Mouse (Mus musculus) kidney, postnatal 10 days (tissue): ENCODE results near the gene Naf1.

ENCODE experiments used
- DNase-seq: peaks from one replicate; pipeline ENCODE4 v3.0.0; 2021; ENCODE audit warnings: mixed read lengths

Naf1 gene

DNA sequence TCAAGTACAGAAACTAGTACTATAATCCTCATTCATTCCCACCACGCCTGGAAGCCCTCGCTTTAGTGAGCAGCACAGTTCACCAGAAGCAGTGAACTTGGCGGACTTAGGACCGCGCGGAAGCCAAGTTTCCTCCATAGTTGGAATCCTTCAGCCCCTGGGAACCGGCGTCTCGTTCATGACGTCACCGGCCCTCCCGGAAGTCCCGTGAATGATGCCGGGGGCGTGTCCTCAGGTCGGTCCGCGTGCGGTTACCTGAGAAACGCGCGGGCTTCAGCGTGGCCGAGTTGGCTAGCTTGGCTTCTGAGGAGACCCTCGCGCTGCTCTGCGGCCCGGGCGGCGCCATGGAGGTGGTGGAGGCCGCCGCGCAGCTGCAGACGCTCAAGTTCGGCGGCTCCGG, at the start of gene Naf1:
TSS of gene Naf1 (plus strand) at position 195 of the 400 bp plus-strand sequence.
- DNase-seq = peak; percentile 97

DNA sequence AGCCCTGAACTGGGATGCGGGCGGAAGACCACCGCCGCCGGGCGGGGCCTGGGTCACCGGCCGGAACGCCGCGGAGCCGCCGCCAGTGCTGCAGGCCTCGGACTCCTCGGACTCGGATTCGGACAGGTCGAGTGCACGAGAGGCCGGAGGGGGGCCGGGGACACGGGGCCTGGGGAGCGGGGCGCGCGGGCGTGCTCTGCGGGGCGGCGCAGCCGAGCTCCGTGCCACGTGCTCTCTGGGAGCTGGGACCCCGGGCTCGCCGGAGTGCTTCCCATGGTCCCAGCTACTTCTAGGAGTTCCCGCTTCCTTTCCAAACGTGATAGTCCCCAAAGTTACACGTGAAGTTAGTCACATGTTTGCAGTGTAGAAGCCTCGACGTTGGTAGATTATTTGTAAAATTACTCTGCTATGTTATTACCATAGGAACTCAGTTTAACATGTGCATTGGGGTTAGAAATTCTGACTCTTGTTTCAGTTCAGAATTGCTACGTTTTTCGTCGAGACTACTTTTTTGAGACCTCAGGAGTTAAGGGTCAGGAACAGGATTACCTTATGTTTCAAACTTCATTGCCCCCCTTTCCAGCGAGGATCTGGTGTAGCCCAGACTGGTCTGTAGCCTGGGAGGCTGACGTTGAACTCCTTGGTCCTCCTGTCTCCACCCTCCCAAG, 1.0 kb downstream of the Naf1 start:
- DNase-seq = peak; percentile 66

DNA sequence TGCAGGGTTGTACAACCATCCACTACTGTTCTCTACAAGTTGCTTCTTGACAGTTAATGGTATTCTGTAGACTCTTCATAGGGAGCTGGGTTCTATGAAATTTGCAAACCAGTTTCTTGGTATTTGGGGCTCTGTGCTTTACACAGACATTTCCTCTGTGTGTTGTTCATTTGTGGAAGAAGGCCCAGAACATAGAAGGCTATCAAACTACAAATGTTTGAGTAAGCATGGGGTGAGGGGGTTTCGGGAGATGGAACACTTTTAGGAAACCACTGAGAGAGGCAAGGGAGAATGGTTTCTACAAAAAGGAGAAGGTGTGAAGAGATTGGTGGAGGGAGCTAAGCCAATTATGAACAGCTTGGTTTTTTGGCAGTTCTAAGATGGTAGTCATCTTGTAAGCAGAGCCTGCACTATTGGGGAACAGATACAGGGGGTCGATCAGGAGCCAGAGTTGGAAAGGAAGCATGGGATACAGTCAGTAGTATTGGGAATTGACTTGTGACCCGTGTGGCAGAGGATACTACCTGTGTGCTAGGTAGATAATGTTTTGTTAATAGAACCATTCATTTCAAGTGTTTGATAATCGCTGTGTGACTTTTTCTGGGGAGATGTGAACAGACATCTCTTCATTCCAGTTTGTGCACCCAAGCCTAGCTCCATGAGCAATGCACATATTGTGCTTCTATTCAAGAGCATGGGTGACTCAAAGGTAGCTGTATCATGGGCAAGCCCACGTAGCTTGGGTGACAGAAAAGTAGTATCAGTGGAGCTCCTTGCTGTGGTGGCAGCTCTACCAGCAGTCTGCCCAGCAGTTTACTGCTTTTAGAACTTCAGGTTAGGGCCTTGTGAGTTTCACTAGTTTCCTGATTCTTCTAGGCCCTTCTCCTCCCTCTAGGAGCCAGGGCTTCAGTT, 1.8 kb downstream of the Naf1 start:
- no peak for DNase-seq

DNA sequence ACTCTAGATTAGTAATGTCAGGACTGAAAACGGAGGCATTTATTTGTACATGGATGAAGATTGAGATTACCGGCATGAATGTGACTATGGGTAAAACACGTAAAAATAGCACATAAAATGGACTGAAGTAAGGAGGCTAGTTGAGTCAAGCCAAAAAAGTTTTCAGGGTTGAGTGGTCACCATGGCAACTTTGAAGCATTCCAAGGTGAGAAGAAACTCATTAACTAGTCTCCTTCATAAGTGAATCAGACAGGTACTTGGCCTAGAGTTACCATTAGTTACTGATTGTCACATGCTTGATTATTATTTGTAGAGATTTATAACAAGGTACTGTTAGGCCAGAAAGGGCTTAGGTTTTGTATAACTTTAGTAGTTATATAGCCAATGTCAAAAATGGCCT, 3.7 kb downstream of the Naf1 start:
- DNase-seq = no peak

DNA sequence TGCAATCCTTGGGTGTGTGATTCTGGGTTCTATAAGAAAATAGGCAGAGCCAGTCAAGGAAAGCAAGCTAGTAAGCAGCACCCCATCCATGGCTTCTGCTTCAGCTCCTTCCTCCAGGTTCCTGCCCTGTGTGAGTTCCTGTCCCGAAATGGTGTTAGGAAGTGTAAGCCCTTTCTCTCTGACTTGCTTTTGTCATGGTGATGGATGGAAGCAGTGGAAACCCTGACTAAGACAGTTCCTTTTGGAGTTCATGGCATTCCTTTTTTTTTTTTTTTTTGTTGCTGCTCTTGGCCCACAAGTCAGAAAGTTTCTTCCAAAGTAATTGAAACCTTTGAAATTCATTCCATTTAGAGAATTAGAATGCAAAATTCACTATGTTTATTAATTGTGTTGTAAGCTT, 5.1 kb downstream of the Naf1 start:
- DNase-seq = no peak

GRCm38 (mm10) chr8:66867679-66868078, 7.7 kb downstream of the Naf1 start:
- DNase-seq = no peak

GRCm38 (mm10) chr8:66869211-66869932, 9.4 kb downstream of the Naf1 start:
- no peak for DNase-seq

- DNase-seq = no peak
Observed at GRCm38 (mm10) chr8:66883866-66884265, 23.8 kb downstream of the Naf1 start.

DNA sequence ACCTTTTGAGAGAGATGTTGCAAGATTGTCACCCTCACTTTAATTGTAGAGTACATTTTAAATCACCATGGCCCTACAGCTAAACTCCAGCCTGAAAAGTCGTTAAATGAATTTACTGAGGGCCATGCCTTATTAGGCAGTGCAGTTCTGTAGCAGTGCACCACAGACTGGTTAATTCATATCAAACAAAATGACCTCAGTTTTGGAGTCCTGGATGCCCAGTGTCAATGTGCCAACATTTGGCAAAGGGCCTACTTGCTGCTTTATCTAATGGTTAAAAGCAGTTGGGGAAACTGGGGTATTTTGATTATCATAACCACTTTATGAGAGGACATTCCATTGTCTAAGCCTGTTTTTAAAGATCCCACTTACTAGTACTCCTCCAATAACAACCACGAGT, 31.9 kb downstream of the Naf1 start:
- no peak for DNase-seq

GRCm38 (mm10) chr8:66905000-66905399, 45.0 kb downstream of the Naf1 start:
- DNase-seq = no peak

GRCm38 (mm10) chr8:66905557-66905956, 45.5 kb downstream of the Naf1 start:
- no peak for DNase-seq

GRCm38 (mm10) chr8:66906116-66906515, 46.1 kb downstream of the Naf1 start:
- no peak for DNase-seq

DNA sequence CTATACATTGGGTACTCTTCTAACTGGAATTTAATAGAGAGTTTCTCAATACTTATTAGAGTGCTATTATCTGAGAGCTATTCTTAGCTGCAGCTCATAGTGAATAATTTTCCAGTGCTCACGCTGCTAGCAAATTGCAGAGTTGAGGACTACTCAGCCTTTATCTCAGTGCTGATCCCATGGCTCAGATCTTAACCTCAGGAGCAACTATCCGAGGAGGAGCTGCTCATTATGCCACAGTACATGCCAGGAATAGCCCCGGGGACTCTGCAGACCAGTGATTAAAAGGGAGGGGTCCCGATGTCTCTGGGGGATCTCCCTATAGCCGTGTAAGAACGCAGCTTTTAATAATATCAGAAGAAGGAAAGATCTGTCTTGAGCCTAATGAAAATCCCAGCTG, 50.7 kb downstream of the Naf1 start:
- no peak for DNase-seq

DNA sequence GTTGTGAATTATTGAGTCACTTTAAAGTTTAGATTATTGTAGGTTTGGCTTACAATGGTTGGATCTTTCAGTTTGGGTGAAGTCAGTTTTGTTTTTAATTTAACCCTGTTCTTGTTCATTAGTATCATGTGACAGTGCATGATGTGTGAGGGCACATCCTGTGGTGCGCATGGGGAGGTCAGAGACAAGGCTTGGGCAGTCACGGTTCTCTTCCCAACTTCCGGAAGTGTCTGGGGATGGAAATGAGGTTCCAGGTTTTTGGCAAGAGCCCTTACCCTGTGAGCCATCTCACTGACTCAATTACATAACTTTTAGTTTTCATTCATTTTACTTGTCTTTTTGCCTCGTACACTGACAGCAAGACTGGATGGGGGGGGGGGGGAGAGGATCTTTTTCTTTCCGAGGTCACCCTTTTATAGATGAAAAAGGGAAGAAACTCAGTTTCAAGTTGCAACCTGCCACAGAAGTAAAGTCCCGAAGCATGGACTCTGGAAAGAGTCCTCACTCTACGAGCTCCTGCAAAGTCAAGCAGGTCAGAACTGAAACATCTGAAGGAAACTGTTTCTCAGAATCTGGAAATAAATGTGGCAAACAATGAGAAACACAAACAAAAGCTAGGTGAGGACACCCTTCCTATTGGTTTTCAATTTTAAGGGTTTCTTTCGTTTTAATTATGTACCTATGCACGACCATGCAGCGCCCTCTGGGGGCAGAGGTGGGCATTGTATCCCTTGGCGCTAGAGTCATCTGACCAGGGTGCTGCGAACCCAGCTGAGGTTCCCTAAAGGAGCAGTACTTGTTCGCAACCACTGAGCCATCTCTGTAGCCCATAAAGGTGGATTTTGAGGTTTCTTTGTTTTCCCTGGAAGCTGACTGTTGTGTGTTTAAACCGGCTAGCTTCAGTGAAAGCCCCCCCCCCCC, 53.9 kb downstream of the Naf1 start:
- peak; percentile 43 for DNase-seq

GRCm38 (mm10) chr8:66916056-66916455, 56.0 kb downstream of the Naf1 start:
- DNase-seq = no peak

GRCm38 (mm10) chr8:66917695-66918467, 57.9 kb downstream of the Naf1 start:
- no peak for DNase-seq

DNA sequence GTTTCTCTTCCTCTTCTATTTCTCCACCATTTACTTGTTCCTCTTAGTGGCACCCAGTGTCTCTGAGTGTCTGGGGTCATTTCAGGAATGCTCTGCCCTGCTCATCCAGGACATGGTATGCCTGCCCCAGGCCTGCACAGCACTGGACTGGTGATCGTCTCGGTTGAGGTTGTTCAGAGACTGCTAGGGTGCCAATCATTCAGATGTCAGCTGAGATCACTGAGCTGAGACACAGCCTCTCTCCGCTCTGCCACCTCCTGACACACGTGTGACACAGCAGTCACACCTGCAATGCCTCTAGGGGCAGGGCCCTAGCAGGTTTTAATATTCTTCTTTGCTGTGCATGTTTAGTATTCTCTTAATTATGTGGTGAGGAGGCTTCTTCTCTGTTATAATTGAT, 58.5 kb downstream of the Naf1 start:
- peak; percentile 4 for DNase-seq

DNA sequence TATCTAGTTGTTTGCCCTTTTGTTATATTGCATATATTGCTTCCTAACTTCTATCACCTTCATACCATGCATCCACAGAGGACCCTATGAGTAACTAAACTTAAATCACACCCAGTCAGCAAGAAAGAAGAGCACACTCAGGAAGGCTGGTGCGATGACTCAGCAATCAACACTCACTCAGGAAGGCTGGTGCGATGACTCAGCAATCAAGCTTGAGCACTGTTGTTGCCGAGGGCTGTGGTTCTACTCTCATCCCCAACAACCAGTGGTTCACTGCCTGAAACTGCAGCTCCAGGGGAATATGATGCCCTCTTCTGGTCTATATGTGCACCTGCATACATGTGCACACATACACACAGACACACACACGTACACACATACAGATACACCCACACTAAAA, 73.7 kb downstream of the Naf1 start:
- no peak for DNase-seq

- DNase-seq = no peak
Observed at GRCm38 (mm10) chr8:66936236-66936635, 76.2 kb downstream of the Naf1 start.
